Mouse (Mus musculus) myocyte (in vitro differentiated cells): ENCODE data around the gene Clcn6. TPM values are rescaled to one million over a fixed set of nuclear protein-coding genes. Genes with fewer than 3 reads are reported as not detected.

Experiments
- H3K27me3 ChIP-seq: one replicate; pipeline ENCODE4 v1.6.1; 2011; ENCODE audit not compliant: control insufficient read depth, insufficient read depth, insufficient read length
- H3K36me3 ChIP-seq: one replicate; pipeline ENCODE4 v1.6.1; 2011; ENCODE audit not compliant: control insufficient read depth, insufficient read depth
- H3K4me2 ChIP-seq: one replicate; pipeline ENCODE4 v1.6.1; 2011; ENCODE audit warnings: low read depth, control low read depth
- H3K4me3 ChIP-seq: one replicate; pipeline ENCODE4 v1.5.1; 2011; ENCODE audit warnings: mild to moderate bottlenecking, control low read depth, moderate library complexity
- H3K79me2 ChIP-seq: one replicate; pipeline ENCODE4 v1.6.1; 2011; ENCODE audit not compliant: control insufficient read depth, insufficient read depth
- H3ac ChIP-seq: one replicate; pipeline ENCODE4 v1.6.1; 2011; ENCODE audit not compliant: control insufficient read depth, insufficient read length
- CEBPB ChIP-seq: IDR thresholded peaks from 2 replicates; pipeline ENCODE4 v1.6.1; 2011; ENCODE audit warnings: mild to moderate bottlenecking, moderate library complexity; ENCODE audit not compliant: poor library complexity, insufficient read depth, severe bottlenecking
- E2F4 ChIP-seq: IDR thresholded peaks from one replicate; pipeline ENCODE4 v1.6.1; 2011; ENCODE audit warnings: mild to moderate bottlenecking, control low read depth, moderate library complexity; ENCODE audit not compliant: insufficient read depth
- MAX ChIP-seq: IDR thresholded peaks from one replicate; pipeline ENCODE4 v1.6.1; 2011; ENCODE audit warnings: low read depth, mild to moderate bottlenecking, control low read depth
- MYOD1 ChIP-seq, 3 experiments: IDR thresholded peaks; one replicate each; pipeline ENCODE4 v1.6.1; 2011; ENCODE audit warnings: control low read depth in 2 of 3, low read depth in 2 of 3, mild to moderate bottlenecking in 2 of 3, moderate library complexity in 1 of 3; ENCODE audit not compliant: insufficient read length in 2 of 3, control insufficient read depth in 1 of 3
- MYOG ChIP-seq, 3 experiments: IDR thresholded peaks; one replicate each; pipeline ENCODE4 v1.6.1; 2011; ENCODE audit warnings: control low read depth in 2 of 3, low read depth in 2 of 3, mild to moderate bottlenecking in 2 of 3; ENCODE audit not compliant: insufficient read length in 2 of 3, control insufficient read depth in 1 of 3, insufficient read depth in 1 of 3
- POLR2A ChIP-seq: IDR thresholded peaks from one replicate; pipeline ENCODE4 v1.6.1; 2011; ENCODE audit warnings: low read depth, mild to moderate bottlenecking, control low read depth, moderate library complexity; ENCODE audit not compliant: insufficient read length
- POLR2AphosphoS2 ChIP-seq: IDR thresholded peaks from one replicate; pipeline ENCODE4 v1.6.1; 2011; ENCODE audit warnings: low read depth, control low read depth; ENCODE audit not compliant: insufficient read length
- REST ChIP-seq: IDR thresholded peaks from one replicate; pipeline ENCODE4 v1.6.1; 2011; ENCODE audit warnings: mild to moderate bottlenecking, control low read depth, moderate library complexity; ENCODE audit not compliant: insufficient read depth, insufficient read length
- SRF ChIP-seq: IDR thresholded peaks from one replicate; pipeline ENCODE4 v1.6.1; 2011; ENCODE audit warnings: low read depth; ENCODE audit not compliant: control insufficient read depth, insufficient read length
- TCF12 ChIP-seq: IDR thresholded peaks from one replicate; pipeline ENCODE4 v1.6.1; 2011; ENCODE audit warnings: mild to moderate bottlenecking, control low read depth; ENCODE audit not compliant: poor library complexity, insufficient read depth, severe bottlenecking
- TCF3 ChIP-seq: IDR thresholded peaks from one replicate; pipeline ENCODE4 v1.6.1; 2011; ENCODE audit warnings: low read depth, control low read depth; ENCODE audit not compliant: insufficient read length
- USF1 ChIP-seq: IDR thresholded peaks from one replicate; pipeline ENCODE4 v1.6.1; 2011; ENCODE audit warnings: low read depth, mild to moderate bottlenecking, control low read depth, moderate library complexity
- polyA plus RNA-seq: library from polyadenylated mRNA; unstranded; fragments of >200 nt; fragmentation: generic; extraction: Trizol; gene quantifications from one replicate; pipeline ENCODE4 v1.2.1, GENCODE M21; 2012; ENCODE audit warnings: missing spikeins

The Clcn6 gene
- polyA plus RNA-seq, 1 experiment, result 19.6 TPM

DNA sequence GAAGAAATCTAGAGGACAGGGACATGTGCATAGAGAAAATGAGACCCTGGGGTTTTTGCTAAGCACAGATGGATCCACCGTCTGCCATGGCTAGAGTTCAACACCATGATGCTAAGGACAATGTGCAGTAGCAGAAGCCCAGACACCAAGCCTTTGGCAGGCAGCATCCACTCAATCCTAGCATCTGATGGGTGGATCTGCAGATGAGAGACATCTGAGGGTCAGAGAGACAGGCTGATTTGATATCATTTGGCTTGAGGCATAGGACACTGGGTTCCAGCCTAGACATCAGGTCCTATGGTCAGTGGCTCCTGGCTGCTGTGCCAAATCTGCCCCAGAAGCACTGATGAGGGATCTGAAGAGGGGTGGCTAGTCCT is 42.0 kb upstream of the Clcn6 start:
- TF ChIP-seq POLR2AphosphoS2, result no peak
- TF ChIP-seq E2F4, result no peak
- TF ChIP-seq TCF12, result no peak
- TF ChIP-seq MYOD1 (IDR thresholded peaks at IDR 0.05; ENCODE audit: control insufficient read depth in 1 of 3, insufficient read length in 2 of 3, low read depth in 2 of 3), result no peak
- TF ChIP-seq REST, result no peak
- TF ChIP-seq TCF3, result no peak
- no peak for TF ChIP-seq SRF
- TF ChIP-seq MAX, result no peak
- no peak for TF ChIP-seq POLR2A
- no peak for TF ChIP-seq CEBPB
- no peak for TF ChIP-seq USF1
- no peak for TF ChIP-seq MYOG (IDR thresholded peaks at IDR 0.05; ENCODE audit: control insufficient read depth in 1 of 3, insufficient read depth in 1 of 3, insufficient read length in 2 of 3, low read depth in 2 of 3)
- Histone ChIP-seq H3K27me3 (no peaks in the 10 kb centered on the region), H3K36me3 (no peaks in the 10 kb centered on the region), H3K4me3 (no peak overlapping the region), H3ac (no peak overlapping the region), H3K4me2 (no peak overlapping the region), H3K79me2 (no peaks in the 10 kb centered on the region)

GRCm38 (mm10) chr4:148079944-148080596 is 41.4 kb upstream of the Clcn6 start:
- no peak overlapping the region for H3K4me3 ChIP-seq
- no peaks in the 10 kb centered on the region for H3K27me3 ChIP-seq
- no peaks in the 10 kb centered on the region for H3K79me2 ChIP-seq
- no peak overlapping the region for H3ac ChIP-seq
- no peak overlapping the region for H3K4me2 ChIP-seq
- no peak for TF ChIP-seq REST
- no peak for TF ChIP-seq MAX
- TF ChIP-seq CEBPB, result no peak
- no peak for TF ChIP-seq E2F4
- no peak for TF ChIP-seq TCF3
- no peak for TF ChIP-seq POLR2A
- no peak for TF ChIP-seq POLR2AphosphoS2
- TF ChIP-seq USF1, result no peak
- no peak for TF ChIP-seq SRF
- TF ChIP-seq MYOD1 (IDR thresholded peaks at IDR 0.05; ENCODE audit: control insufficient read depth in 1 of 3, insufficient read length in 2 of 3, low read depth in 2 of 3), result no peak
- no peak for TF ChIP-seq MYOG (IDR thresholded peaks at IDR 0.05; ENCODE audit: control insufficient read depth in 1 of 3, insufficient read depth in 1 of 3, insufficient read length in 2 of 3, low read depth in 2 of 3)
- TF ChIP-seq TCF12, result no peak
- H3K36me3 ChIP-seq, result no peaks in the 10 kb centered on the region

GRCm38 (mm10) chr4:148079212-148079611 is 40.6 kb upstream of the Clcn6 start:
- H3K4me3 ChIP-seq, result no peak overlapping the region
- no peaks in the 10 kb centered on the region for H3K27me3 ChIP-seq
- no peak for TF ChIP-seq REST
- no peak for TF ChIP-seq TCF12
- TF ChIP-seq TCF3, result no peak
- H3K79me2 ChIP-seq, result no peaks in the 10 kb centered on the region
- no peak overlapping the region for H3ac ChIP-seq
- no peaks in the 10 kb centered on the region for H3K36me3 ChIP-seq
- no peak overlapping the region for H3K4me2 ChIP-seq

- Histone ChIP-seq H3K27me3 (no peaks in the 10 kb centered on the region), H3K36me3 (no peaks in the 10 kb centered on the region), H3ac (no peak overlapping the region), H3K4me3 (no peak overlapping the region), H3K4me2 (no peak overlapping the region), H3K79me2 (no peaks in the 10 kb centered on the region)
- TF ChIP-seq TCF3 (no peak), MAX (no peak), MYOG (IDR thresholded peaks at IDR 0.05; ENCODE audit: control insufficient read depth in 1 of 3, insufficient read depth in 1 of 3, insufficient read length in 2 of 3, low read depth in 2 of 3) (no peak), E2F4 (no peak), POLR2AphosphoS2 (no peak), MYOD1 (IDR thresholded peaks at IDR 0.05; ENCODE audit: control insufficient read depth in 1 of 3, insufficient read length in 2 of 3, low read depth in 2 of 3) (no peak), SRF (no peak), CEBPB (no peak), TCF12 (no peak), USF1 (no peak), POLR2A (no peak), REST (no peak)
Measured at GRCm38 (mm10) chr4:148075881-148076280, 37.3 kb upstream of the Clcn6 start.

- Histone ChIP-seq H3K36me3 (no peaks in the 10 kb centered on the region), H3ac (no peak overlapping the region), H3K4me2 (no peak overlapping the region), H3K4me3 (no peak overlapping the region), H3K79me2 (no peaks in the 10 kb centered on the region), H3K27me3 (no peaks in the 10 kb centered on the region)
- TF ChIP-seq POLR2AphosphoS2 (no peak), E2F4 (no peak), TCF3 (no peak), USF1 (no peak), CEBPB (no peak), MAX (no peak), SRF (no peak), MYOD1 (IDR thresholded peaks at IDR 0.05; ENCODE audit: control insufficient read depth in 1 of 3, insufficient read length in 2 of 3, low read depth in 2 of 3) (no peak), REST (no peak)
Measured at GRCm38 (mm10) chr4:148075259-148075658, 36.6 kb upstream of the Clcn6 start.
